Mouse (Mus musculus) midbrain, embryonic 12.5 days (tissue): ENCODE measurements at regions not wholly inside any gene's neighbourhood (a gene's known extent, or its start where the extent isn't known, plus 50 kb on each side); places are given as distances from the start of the nearest gene placed in this dataset.
A peak's percentile ranks its signal among the peaks of the same experiment; 100 is the strongest.
"Not testable (repeated sequence)": the region's sequence is repeated elsewhere in the genome, so short reads cannot be mapped to it uniquely, and the experiment has no call there.

Experiments
- ATAC-seq: fragments of 200-750 bp; cut with Nextera tagmentation; 2 replicates; pipeline ENCODE4 v1.8.0; 2017; ENCODE audit warnings: low read depth, moderate TSS enrichment, moderate library complexity; ENCODE audit not compliant: low FRiP score
- H3K27ac ChIP-seq: fragments of 300-500 bp; sonication (generic); replicated peaks from 2 replicates; pipeline ENCODE4 v1.5.1; 2016; ENCODE audit warnings: mild to moderate bottlenecking
- H3K27me3 ChIP-seq: fragments of 300-500 bp; sonication (generic); 2 replicates; pipeline ENCODE4 v1.6.1; 2016; ENCODE audit warnings: mild to moderate bottlenecking
- H3K36me3 ChIP-seq: fragments of 300-500 bp; sonication (generic); 2 replicates; pipeline ENCODE4 v1.6.1; 2016
- H3K4me1 ChIP-seq: fragments of 300-500 bp; sonication (generic); 2 replicates; pipeline ENCODE4 v1.6.1; 2016
- H3K4me2 ChIP-seq: fragments of 300-500 bp; sonication (generic); replicated peaks from 2 replicates; pipeline ENCODE4 v1.6.1; 2016; ENCODE audit warnings: mild to moderate bottlenecking, moderate library complexity
- H3K4me3 ChIP-seq: fragments of 300-500 bp; sonication (generic); 2 replicates; pipeline ENCODE4 v1.5.1; 2016; ENCODE audit warnings: mild to moderate bottlenecking
- H3K9ac ChIP-seq: fragments of 300-500 bp; sonication (generic); replicated peaks from 2 replicates; pipeline ENCODE4 v1.6.1; 2016; ENCODE audit warnings: mild to moderate bottlenecking, moderate library complexity
- H3K9me3 ChIP-seq: fragments of 300-500 bp; sonication (generic); 2 replicates; pipeline ENCODE4 v1.6.1; 2016; ENCODE audit warnings: mild to moderate bottlenecking
- WGBS: fragments of 180-500 bp; shearing (Covaris S2); methylation state at CpG from one replicate; pipeline ENCODE4 v1.1.7; 2016; 5-methylcytosine and 5-hydroxymethylcytosine counted together

GRCm38 (mm10) chr15:93125261-93125660 is 149.7 kb downstream of the Gxylt1 start:
- no peak for ATAC-seq
- no peak overlapping the region for H3K4me2 ChIP-seq
- H3K9ac ChIP-seq = no peak overlapping the region
- no peaks in the 10 kb centered on the region for H3K27me3 ChIP-seq
- no peak overlapping the region for H3K4me3 ChIP-seq
- 38% methylated on average over 5 of the region's 5 CpGs for WGBS
- H3K36me3 ChIP-seq = no peaks in the 10 kb centered on the region
- H3K4me1 ChIP-seq = peaks cover 7% of the 10 kb centered on the region; the same call in 1 of the 2 replicates
- no peaks in the 10 kb centered on the region for H3K9me3 ChIP-seq
- H3K27ac ChIP-seq = no peak overlapping the region

- 80% methylated on average over 4 of the region's 4 CpGs for WGBS
- H3K4me2 ChIP-seq = no peak overlapping the region
These were observed 153.8 kb downstream of the Gxylt1 start for GRCm38 (mm10) chr15:93121156-93121555.

GRCm38 (mm10) chr15:93117806-93118205 is 157.2 kb downstream of the Gxylt1 start:
- not testable (repeated sequence) for H3K4me2 ChIP-seq, H3K4me3 ChIP-seq
- 76% methylated on average over 2 of the region's 2 CpGs for WGBS

More at GRCm38 (mm10) chr15:93121156-93121555, 153.8 kb downstream of the Gxylt1 start:
- H3K27me3 ChIP-seq = no peaks in the 10 kb centered on the region
- H3K27ac ChIP-seq = no peak overlapping the region
- H3K4me1 ChIP-seq = peaks cover 7% of the 10 kb centered on the region; the same call in 1 of the 2 replicates
- no peak overlapping the region for H3K4me3 ChIP-seq
- no peak overlapping the region for H3K9ac ChIP-seq
- H3K36me3 ChIP-seq = no peaks in the 10 kb centered on the region
- H3K9me3 ChIP-seq = no peaks in the 10 kb centered on the region
- no peak for ATAC-seq

GRCm38 (mm10) chr15:93115674-93116102 is 159.3 kb downstream of the Gxylt1 start:
- Histone ChIP-seq H3K27ac (no peak overlapping the region), H3K4me3 (peak overlapping the region; percentile 35), H3K36me3 (no peaks in the 10 kb centered on the region), H3K27me3 (no peaks in the 10 kb centered on the region), H3K4me1 (peaks cover 6% of the 10 kb centered on the region; the same call in 1 of the 2 replicates), H3K9me3 (no peaks in the 10 kb centered on the region), H3K4me2 (peak overlapping the region; percentile 59), H3K9ac (peak overlapping the region; percentile 47; the same call in 1 of the 2 replicates)
- 2% methylated on average over 16 of the region's 16 CpGs for WGBS
- ATAC-seq = peak; percentile 89

More at GRCm38 (mm10) chr15:93117806-93118205, 157.2 kb downstream of the Gxylt1 start:
- not testable (repeated sequence) for H3K27me3 ChIP-seq, H3K4me1 ChIP-seq, H3K27ac ChIP-seq, H3K9ac ChIP-seq, H3K9me3 ChIP-seq, ATAC-seq, H3K36me3 ChIP-seq

- Histone ChIP-seq H3K9ac (no peak overlapping the region), H3K4me2 (no peak overlapping the region), H3K4me1 (0 out of 2 replicates have a peak, but pooled peaks cover 3% of the 10 kb centered on the region), H3K4me3 (no peak overlapping the region), H3K36me3 (no peaks in the 10 kb centered on the region), H3K27me3 (no peaks in the 10 kb centered on the region), H3K27ac (no peak overlapping the region), H3K9me3 (no peaks in the 10 kb centered on the region)
- 85% methylated on average over 4 of the region's 4 CpGs for WGBS
- ATAC-seq = no peak
These were observed 170.0 kb downstream of the Gxylt1 start for GRCm38 (mm10) chr15:93104936-93105335.

- Histone ChIP-seq H3K4me3 (no peak overlapping the region), H3K4me2 (no peak overlapping the region), H3K9me3 (no peaks in the 10 kb centered on the region), H3K4me1 (0 out of 2 replicates have a peak, but pooled peaks cover 3% of the 10 kb centered on the region), H3K36me3 (no peaks in the 10 kb centered on the region), H3K27ac (no peak overlapping the region), H3K9ac (no peak overlapping the region), H3K27me3 (no peaks in the 10 kb centered on the region)
- no peak for ATAC-seq
- 96% methylated on average over 5 of the region's 5 CpGs for WGBS
These were observed 171.6 kb downstream of the Gxylt1 start for GRCm38 (mm10) chr15:93103426-93103825.

GRCm38 (mm10) chr15:93101881-93102280 is 173.1 kb downstream of the Gxylt1 start:
- H3K4me1 ChIP-seq = 0 out of 2 replicates have a peak, but pooled peaks cover 3% of the 10 kb centered on the region
- H3K27ac ChIP-seq = no peak overlapping the region
- no peaks in the 10 kb centered on the region for H3K36me3 ChIP-seq
- no peaks in the 10 kb centered on the region for H3K9me3 ChIP-seq
- no peak overlapping the region for H3K4me3 ChIP-seq
- H3K27me3 ChIP-seq = no peaks in the 10 kb centered on the region
- no peak overlapping the region for H3K9ac ChIP-seq
- 90% methylated on average over 10 of the region's 10 CpGs for WGBS
- no peak overlapping the region for H3K4me2 ChIP-seq
- ATAC-seq = no peak

GRCm38 (mm10) chr15:93100837-93101236 is 174.1 kb downstream of the Gxylt1 start:
- Histone ChIP-seq H3K4me2 (no peak overlapping the region), H3K4me3 (no peak overlapping the region), H3K9me3 (no peaks in the 10 kb centered on the region), H3K9ac (no peak overlapping the region), H3K27ac (no peak overlapping the region), H3K27me3 (no peaks in the 10 kb centered on the region), H3K4me1 (0 out of 2 replicates have a peak, but pooled peaks cover 1% of the 10 kb centered on the region), H3K36me3 (no peaks in the 10 kb centered on the region)
- ATAC-seq = no peak
- 78% methylated on average over 7 of the region's 7 CpGs for WGBS

- no peak for ATAC-seq
- H3K27me3 ChIP-seq = no peaks in the 10 kb centered on the region
- H3K4me2 ChIP-seq = no peak overlapping the region
- no peaks in the 10 kb centered on the region for H3K4me1 ChIP-seq
- H3K27ac ChIP-seq = no peak overlapping the region
- H3K9me3 ChIP-seq = no peaks in the 10 kb centered on the region
- H3K9ac ChIP-seq = no peak overlapping the region
- WGBS = 84% methylated on average over 3 of the region's 3 CpGs
- no peak overlapping the region for H3K4me3 ChIP-seq
- no peaks in the 10 kb centered on the region for H3K36me3 ChIP-seq
These were observed 175.1 kb downstream of the Gxylt1 start for GRCm38 (mm10) chr15:93099840-93100239.

- Histone ChIP-seq H3K4me2 (no peak overlapping the region), H3K9me3 (no peaks in the 10 kb centered on the region), H3K9ac (no peak overlapping the region), H3K27ac (no peak overlapping the region), H3K36me3 (no peaks in the 10 kb centered on the region), H3K27me3 (no peaks in the 10 kb centered on the region), H3K4me1 (no peaks in the 10 kb centered on the region), H3K4me3 (no peak overlapping the region)
- WGBS = 96% methylated on average over 5 of the region's 5 CpGs
- no peak for ATAC-seq
These were observed 178.6 kb downstream of the Gxylt1 start for GRCm38 (mm10) chr15:93096335-93096734.

GRCm38 (mm10) chr15:93095224-93095623 is 179.8 kb downstream of the Gxylt1 start:
- H3K4me2 ChIP-seq = no peak overlapping the region
- no peaks in the 10 kb centered on the region for H3K36me3 ChIP-seq
- 83% methylated on average over 6 of the region's 6 CpGs for WGBS

GRCm38 (mm10) chr15:93094202-93095135 is 180.5 kb downstream of the Gxylt1 start:
- Histone ChIP-seq H3K9ac (no peak overlapping the region), H3K27me3 (no peaks in the 10 kb centered on the region), H3K9me3 (no peaks in the 10 kb centered on the region), H3K4me2 (no peak overlapping the region), H3K27ac (no peak overlapping the region), H3K36me3 (no peaks in the 10 kb centered on the region), H3K4me1 (no peaks in the 10 kb centered on the region), H3K4me3 (no peak overlapping the region)
- 90% methylated on average over 23 of the region's 23 CpGs for WGBS
- no peak for ATAC-seq

More at GRCm38 (mm10) chr15:93095224-93095623, 179.8 kb downstream of the Gxylt1 start:
- H3K4me3 ChIP-seq = no peak overlapping the region
- no peak for ATAC-seq
- H3K4me1 ChIP-seq = no peaks in the 10 kb centered on the region
- no peak overlapping the region for H3K9ac ChIP-seq
- H3K9me3 ChIP-seq = no peaks in the 10 kb centered on the region
- no peaks in the 10 kb centered on the region for H3K27me3 ChIP-seq
- H3K27ac ChIP-seq = no peak overlapping the region
